Mouse (Mus musculus): ENCODE results near the gene Gm20388.

The Gm20388 gene

GRCm38 (mm10) chr8:120124261-120124660 is 213.6 kb downstream of the Gm20388 start:
- no peak for DNase-seq (ENCODE audit: low spot score)

- no peak for DNase-seq (ENCODE audit: low spot score)
Measured at GRCm38 (mm10) chr8:120124836-120125389, 214.3 kb downstream of the Gm20388 start.

GRCm38 (mm10) chr8:120126357-120127161 is 215.9 kb downstream of the Gm20388 start:
- DNase-seq (ENCODE audit: low spot score) = no peak

GRCm38 (mm10) chr8:120129547-120129946 is 218.9 kb downstream of the Gm20388 start:
- no peak for DNase-seq (ENCODE audit: low spot score)

- no peak for DNase-seq (ENCODE audit: low spot score)
Measured at GRCm38 (mm10) chr8:120131158-120131557, 220.5 kb downstream of the Gm20388 start.

- DNase-seq (ENCODE audit: low spot score) = no peak
Measured at GRCm38 (mm10) chr8:120133169-120133568, 222.5 kb downstream of the Gm20388 start.

GRCm38 (mm10) chr8:120135687-120136086 is 225.0 kb downstream of the Gm20388 start:
- DNase-seq (ENCODE audit: low spot score) = no peak

GRCm38 (mm10) chr8:120136618-120137017 is 226.0 kb downstream of the Gm20388 start:
- DNase-seq (ENCODE audit: low spot score) = no peak

- no peak for DNase-seq (ENCODE audit: low spot score)
Measured at GRCm38 (mm10) chr8:120138958-120139357, 228.3 kb downstream of the Gm20388 start.

GRCm38 (mm10) chr8:120140769-120141168 is 230.1 kb downstream of the Gm20388 start:
- no peak for DNase-seq (ENCODE audit: low spot score)

- no peak for DNase-seq (ENCODE audit: low spot score)
Measured at GRCm38 (mm10) chr8:120143911-120144651, 233.4 kb downstream of the Gm20388 start.

GRCm38 (mm10) chr8:120144652-120145301 is 234.1 kb downstream of the Gm20388 start:
- no peak for DNase-seq (ENCODE audit: low spot score)

- no peak for DNase-seq (ENCODE audit: low spot score)
Measured at GRCm38 (mm10) chr8:120146051-120146450, 235.4 kb downstream of the Gm20388 start.

GRCm38 (mm10) chr8:120150028-120150427 is 239.4 kb downstream of the Gm20388 start:
- no peak for DNase-seq (ENCODE audit: low spot score)

GRCm38 (mm10) chr8:120151151-120151550 is 240.5 kb downstream of the Gm20388 start:
- no peak for DNase-seq (ENCODE audit: low spot score)

GRCm38 (mm10) chr8:120152636-120153035 is 242.0 kb downstream of the Gm20388 start:
- no peak for DNase-seq (ENCODE audit: low spot score)

- no peak for DNase-seq (ENCODE audit: low spot score)
Measured at GRCm38 (mm10) chr8:120160366-120160765, 249.7 kb downstream of the Gm20388 start.

GRCm38 (mm10) chr8:120161658-120162403 is 251.2 kb downstream of the Gm20388 start:
- DNase-seq (ENCODE audit: low spot score) = no peak

- DNase-seq (ENCODE audit: low spot score) = no peak
Measured at GRCm38 (mm10) chr8:120162404-120162752, 251.7 kb downstream of the Gm20388 start.

GRCm38 (mm10) chr8:120163376-120163775 is 252.7 kb downstream of the Gm20388 start:
- no peak for DNase-seq (ENCODE audit: low spot score)

GRCm38 (mm10) chr8:120164026-120164425 is 253.4 kb downstream of the Gm20388 start:
- DNase-seq (ENCODE audit: low spot score) = no peak

GRCm38 (mm10) chr8:120167136-120167535 is 256.5 kb downstream of the Gm20388 start:
- DNase-seq (ENCODE audit: low spot score) = no peak

All from urinary bladder, postnatal 25 days (tissue).